Mouse (Mus musculus) left cerebral cortex, adult 9 months (tissue): ENCODE measurements around the gene Pkd1l1.

ENCODE experiments used
- DNase-seq, 2 experiments: peaks; one replicate each; pipeline ENCODE4 v3.0.0; 2022; ENCODE audit warnings: low spot score in 2 of 2

The Pkd1l1 gene

GRCm38 (mm10) chr11:8821403-8821802 is 151.7 kb downstream of the Pkd1l1 start:
- DNase-seq: no peak

DNA sequence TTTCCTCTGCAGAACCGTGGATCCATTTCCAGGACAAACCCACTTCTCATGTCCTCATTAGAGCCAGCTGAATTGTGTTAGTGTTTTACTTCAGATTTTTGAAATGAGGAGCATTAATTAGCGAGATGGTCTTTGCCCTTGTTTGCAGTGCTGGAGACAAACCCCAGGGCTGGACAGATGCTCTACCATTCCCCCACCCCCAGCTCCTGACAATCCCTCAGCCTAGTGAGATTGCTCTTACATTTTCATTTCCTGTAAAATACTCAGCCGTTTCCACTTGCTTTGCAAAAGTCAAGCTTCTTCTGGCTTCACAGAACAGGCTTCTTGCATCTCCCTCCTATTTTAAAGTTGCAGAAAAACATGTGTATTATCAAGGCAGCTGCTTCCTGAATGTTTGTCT is 155.7 kb downstream of the Pkd1l1 start:
- no peak for DNase-seq

DNA sequence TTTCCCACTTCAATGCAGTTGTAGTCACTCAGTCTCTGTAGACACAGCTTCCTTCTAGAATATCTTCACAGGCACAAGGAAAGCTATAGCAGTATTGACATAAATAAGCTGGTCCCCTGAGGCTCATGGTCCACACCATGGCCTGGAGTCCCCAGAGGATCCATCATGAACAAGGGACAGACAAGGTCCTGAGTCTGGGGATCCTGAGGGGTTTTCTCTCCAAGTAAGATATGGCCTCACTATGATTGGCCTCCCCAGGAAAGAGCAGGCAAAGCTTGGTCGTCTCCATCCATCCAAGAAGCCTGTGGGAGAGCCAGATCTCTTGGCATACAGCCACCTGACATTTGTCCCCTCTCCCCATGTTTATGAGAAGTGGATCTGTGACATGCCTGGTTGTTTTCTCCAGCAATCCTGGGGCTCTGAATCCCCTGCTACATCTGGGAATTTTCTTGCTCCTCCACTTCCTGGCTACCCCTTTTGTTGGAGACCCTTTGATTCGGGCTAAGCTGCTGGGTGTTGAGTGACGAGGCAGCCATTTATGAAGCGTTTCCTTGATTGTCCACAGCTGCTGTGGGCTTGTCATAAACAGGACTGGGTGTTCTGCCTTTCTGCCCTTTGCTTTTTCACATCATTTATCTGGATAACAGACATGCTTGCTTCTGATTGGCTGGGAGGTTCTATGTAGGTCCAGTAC is 158.8 kb downstream of the Pkd1l1 start:
- no peak for DNase-seq

GRCm38 (mm10) chr11:8811506-8812100 is 161.5 kb downstream of the Pkd1l1 start:
- no peak for DNase-seq

DNA sequence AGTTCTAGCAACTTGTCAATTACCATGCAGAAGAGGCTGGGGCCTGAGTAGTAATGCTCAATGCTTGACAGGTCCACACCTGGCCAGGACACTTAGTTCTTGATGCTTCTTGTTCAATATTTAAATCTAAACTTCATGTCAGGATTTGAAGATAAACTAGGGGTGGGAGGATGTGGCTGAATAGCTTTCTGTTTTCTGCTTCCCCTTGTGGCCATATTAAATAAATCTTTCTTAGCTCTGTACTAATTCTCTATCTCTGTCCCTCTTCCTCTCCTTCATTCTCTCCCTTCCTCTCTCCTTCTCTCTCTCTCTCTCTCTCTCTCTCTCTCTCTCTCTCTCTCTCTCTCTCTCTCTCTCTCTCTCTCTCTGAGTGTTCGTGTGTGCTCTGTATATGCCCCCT is 163.4 kb downstream of the Pkd1l1 start:
- no peak for DNase-seq

DNA sequence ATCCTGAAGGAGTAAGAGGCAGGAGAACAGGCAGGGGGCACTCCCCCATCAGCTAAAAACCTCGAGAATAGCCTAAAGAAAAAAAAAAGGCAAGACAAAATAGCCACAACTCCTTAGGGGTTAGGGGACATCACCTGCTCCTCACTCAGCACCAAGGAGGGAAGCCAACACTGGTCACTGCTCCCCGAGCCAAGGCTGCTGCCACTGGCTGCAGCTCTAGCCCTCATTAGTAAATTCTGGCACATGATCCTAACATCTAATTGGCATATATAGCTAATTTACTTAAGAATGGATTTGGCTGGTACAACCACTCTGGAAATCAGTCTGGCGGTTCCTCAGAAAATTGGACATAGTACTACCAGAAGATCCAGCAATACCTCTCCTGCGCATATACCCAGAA is 166.1 kb downstream of the Pkd1l1 start:
- no peak for DNase-seq

- no peak for DNase-seq
Measured at GRCm38 (mm10) chr11:8804178-8804577, 168.9 kb downstream of the Pkd1l1 start.

DNA sequence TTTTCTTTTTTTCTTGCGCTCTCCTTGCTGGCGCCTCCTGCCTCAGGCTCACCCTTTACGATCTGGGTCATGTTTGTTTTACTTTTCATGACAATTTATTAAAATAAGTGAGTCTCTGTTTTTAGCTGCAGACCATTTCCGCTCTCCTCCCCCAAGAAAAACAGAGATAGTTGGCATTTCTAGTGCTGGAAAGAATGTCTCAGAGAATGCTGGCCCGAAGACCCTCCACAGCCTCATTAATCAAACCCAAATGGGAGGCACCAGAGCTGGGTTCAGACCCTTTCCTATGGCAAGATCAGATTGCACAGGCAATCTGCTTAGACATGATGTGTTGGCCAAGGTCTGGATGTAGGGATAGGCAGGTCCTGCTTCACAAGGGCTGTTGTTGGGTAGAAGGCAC is 175.6 kb downstream of the Pkd1l1 start:
- DNase-seq: no peak

DNA sequence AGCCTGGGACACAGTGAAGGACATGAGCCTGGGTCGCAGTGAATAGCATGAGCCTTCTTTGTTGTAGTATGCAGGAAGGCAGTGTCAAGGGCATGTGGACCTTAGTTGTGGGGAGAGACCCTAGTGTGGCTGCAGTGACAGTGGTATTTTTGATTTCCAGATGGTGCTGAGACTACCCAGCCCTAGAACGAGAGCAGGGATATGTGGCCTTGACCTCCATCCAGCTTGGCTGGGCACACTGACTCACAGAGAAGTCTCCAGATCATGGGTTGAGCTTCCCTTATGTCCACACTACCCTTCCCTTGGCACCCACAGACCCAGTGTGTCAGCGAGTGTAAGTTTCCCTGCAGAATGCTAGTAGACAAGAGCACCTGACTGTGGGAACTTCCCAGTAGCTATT is 178.0 kb downstream of the Pkd1l1 start:
- DNase-seq: no peak

DNA sequence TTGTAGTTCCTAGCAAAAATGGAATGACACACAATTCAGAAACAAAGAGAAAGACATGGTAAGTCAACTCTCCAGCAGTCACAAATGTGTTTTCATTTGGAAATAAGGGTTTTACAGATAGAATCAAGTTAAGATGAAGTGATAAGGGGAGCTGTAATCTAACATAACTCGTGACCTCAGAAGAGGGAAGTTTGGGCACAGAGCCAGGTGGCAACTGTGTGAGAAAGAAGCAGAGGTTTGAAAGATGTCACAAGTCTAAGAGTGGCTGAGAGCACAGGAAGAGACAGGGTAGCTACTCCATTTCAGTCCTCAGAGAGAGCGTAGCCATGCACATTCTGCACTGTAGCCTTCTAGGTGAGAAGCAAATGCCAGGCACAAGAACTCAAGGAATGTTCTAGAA is 180.9 kb downstream of the Pkd1l1 start:
- no peak for DNase-seq

- DNase-seq: no peak
Measured at GRCm38 (mm10) chr11:8789186-8789585, 183.9 kb downstream of the Pkd1l1 start.

DNA sequence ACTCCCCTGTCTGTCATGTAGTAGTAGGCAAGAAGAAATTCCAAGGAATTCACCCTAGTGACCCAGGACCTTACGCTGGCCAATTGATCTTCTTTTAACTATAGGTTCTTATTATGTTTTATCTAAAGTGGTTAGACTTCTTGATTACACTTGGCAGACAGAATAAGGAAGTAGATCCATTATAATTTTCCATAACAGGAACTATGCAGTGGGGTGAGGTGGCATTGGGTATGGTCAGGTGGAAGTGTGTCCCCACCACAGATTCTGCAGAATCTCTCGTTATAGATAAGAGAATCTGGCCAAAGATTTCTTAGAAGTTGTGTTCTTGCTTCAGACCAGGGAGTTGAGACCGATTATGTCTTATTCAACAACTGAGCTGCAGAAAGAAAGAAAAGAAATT is 185.5 kb downstream of the Pkd1l1 start:
- no peak for DNase-seq

GRCm38 (mm10) chr11:8784413-8784812 is 188.7 kb downstream of the Pkd1l1 start:
- no peak for DNase-seq

DNA sequence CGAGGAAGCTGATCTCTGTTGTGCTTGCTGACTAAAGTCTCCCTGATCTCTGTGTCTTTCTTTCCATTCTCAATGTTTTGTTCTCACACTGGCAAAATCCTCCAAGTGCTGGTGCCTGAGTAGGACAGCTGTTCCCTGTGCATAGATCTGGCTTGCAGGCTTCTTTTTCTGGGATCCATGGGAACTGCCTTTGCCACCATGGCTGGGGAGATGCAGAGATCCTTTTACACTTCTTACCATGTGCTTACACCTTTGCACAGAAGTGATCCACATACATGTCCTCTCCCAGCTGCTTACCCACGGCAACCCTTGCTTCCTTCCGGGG is 191.0 kb downstream of the Pkd1l1 start:
- no peak for DNase-seq

DNA sequence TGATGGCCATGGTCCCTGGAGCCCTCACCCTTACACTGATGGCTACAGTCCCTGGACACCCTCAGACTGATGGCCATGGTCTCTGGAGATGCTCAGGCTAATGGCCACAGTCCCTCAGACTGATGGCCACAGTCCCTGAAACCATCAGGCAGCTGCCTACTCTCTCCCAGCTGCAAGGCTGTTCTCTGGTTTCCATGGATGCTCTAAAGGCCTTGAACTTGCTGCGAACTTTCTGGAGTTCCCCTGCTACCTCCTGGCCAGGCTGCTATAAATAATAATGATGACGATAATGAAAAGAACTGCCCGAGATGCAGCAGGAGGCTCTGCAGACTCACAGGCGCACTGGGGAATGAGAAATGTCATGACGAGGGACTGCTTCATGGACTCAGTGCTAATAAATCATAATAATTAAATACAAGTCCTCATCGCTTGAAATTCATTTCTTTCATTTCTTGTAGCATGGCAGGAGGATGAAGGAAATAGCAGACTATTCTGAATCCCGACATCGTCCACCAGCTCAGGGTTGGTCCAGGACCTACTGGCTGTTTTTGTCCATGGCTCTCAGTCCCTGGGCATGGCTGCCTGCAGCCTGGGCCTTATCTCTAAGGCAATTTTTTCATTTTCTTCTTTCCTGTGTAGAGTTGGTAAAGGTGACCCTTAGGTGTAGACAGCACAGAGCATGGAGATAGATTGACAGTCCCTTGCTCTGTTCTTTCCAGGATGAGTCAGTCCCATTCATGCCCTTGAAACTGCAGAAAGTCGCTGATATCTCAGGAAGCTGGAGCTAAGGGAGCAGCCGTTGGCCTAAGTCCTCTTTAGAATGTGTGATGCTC is 191.5 kb downstream of the Pkd1l1 start:
- DNase-seq: no peak

DNA sequence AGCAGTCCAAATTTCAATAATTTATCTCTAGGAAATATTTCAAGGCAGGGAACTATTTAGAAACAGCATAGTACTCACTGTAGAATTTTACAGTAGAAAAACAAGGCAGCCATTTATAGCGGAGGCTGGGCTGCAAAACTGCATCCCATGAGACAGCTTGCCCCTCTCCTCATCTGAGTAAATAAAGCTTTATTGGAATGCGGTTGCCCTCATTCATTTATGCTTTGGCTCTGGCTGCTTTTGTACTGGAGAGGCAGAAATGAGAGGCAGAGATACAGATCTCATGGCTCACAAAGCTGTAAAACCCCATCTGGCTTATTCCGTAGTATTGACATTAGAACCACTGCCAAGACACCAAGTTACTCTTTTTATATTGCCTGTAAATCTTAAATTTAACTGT is 193.6 kb downstream of the Pkd1l1 start:
- DNase-seq: no peak
